Mouse (Mus musculus) megakaryocyte, embryonic 14.5 days (primary cell): ENCODE results near the gene Notum. TPM values are rescaled to one million over a fixed set of nuclear protein-coding genes. Genes with fewer than 3 reads are reported as not detected.

ENCODE experiments used
- H3K27me3 ChIP-seq: replicated peaks from 2 replicates; pipeline ENCODE3; 2012; ENCODE audit warnings: inconsistent platforms
- H3K36me3 ChIP-seq: replicated peaks from 2 replicates; pipeline ENCODE3; 2012; ENCODE audit warnings: low read length, inconsistent platforms, mixed read lengths
- H3K4me1 ChIP-seq: 2 replicates; pipeline ENCODE4 v1.6.1; 2012; ENCODE audit warnings: inconsistent platforms
- H3K4me3 ChIP-seq: replicated peaks from 2 replicates; pipeline ENCODE3; 2012; ENCODE audit warnings: moderate library complexity, mild to moderate bottlenecking, inconsistent platforms
- H3K9me3 ChIP-seq: 2 replicates; pipeline ENCODE4 v1.6.1; 2012; ENCODE audit warnings: inconsistent platforms
- FLI1 ChIP-seq: IDR thresholded peaks from 2 replicates; pipeline ENCODE4 v1.6.1; 2012; ENCODE audit warnings: low read length, inconsistent platforms, mixed read lengths
- GATA1 ChIP-seq: IDR thresholded peaks from 3 replicates; pipeline ENCODE4 v1.6.1; 2012; ENCODE audit warnings: mixed read lengths, low read length, inconsistent platforms, borderline replicate concordance
- polyA plus RNA-seq: library from polyadenylated mRNA; stranded (reverse); fragments of >175 nt; gene quantifications from 2 replicates; pipeline ENCODE4 v1.2.3, GENCODE M21; 2012; ENCODE audit warnings: low replicate concordance; ENCODE audit not compliant: insufficient read depth

Gene Notum
- polyA plus RNA-seq, 1 experiment, result 0.46 TPM

- Histone ChIP-seq H3K36me3 (peaks cover 99% of the 10 kb centered on the region), H3K4me3 (no peak overlapping the region), H3K27me3 (no peaks in the 10 kb centered on the region), H3K4me1 (peaks cover 33% of the 10 kb centered on the region), H3K9me3 (no peaks in the 10 kb centered on the region)
- TF ChIP-seq GATA1 (no peak), FLI1 (no peak)
These were observed 35.6 kb upstream of the Notum start for GRCm38 (mm10) chr11:120696568-120696967.

DNA sequence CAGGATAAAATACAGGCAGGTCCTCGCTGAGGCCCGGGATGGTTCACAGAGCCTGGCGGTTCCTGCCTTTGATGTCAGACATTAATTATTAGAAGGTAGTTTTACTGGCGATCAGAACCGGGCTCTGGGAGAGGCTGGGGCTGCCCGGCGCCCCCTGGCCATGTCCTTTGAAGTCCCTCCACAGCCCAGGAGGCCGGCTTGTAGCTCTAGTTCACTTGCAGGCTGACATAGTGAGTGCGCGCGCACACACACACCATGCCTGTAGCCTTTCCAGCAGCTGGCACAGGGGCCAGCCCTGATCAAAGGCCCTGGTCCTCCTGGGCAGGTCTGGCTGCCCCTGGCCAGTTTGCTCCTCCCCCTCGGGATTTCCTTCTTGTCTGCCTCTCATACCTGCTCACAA, 34.7 kb upstream of the Notum start:
- Histone ChIP-seq H3K36me3 (peaks cover 96% of the 10 kb centered on the region), H3K9me3 (no peaks in the 10 kb centered on the region), H3K27me3 (no peaks in the 10 kb centered on the region), H3K4me1 (peaks cover 28% of the 10 kb centered on the region), H3K4me3 (no peak overlapping the region)
- no peak for TF ChIP-seq GATA1
- TF ChIP-seq FLI1, result no peak

DNA sequence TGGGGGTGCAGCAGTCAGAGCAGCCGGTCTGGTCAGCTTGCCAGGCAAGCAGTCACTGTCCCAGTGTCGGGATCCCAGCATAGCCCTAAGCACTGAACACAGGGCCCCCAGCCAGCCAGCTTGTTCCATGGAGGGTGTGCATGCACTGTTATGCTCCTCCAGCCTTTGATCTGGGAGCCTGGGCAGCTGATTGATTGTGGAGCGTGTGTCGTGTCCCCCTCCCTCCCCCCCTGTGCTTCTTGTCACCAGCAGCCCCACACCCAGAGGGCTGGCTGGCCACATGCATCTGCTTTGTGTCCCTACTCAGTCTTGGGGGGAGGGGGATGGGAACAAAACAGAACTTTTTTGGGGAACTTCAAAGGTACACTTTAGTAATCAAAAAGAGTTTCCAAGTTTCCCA, 34.2 kb upstream of the Notum start:
- Histone ChIP-seq H3K27me3 (no peaks in the 10 kb centered on the region), H3K4me3 (no peak overlapping the region), H3K36me3 (peaks cover 96% of the 10 kb centered on the region), H3K9me3 (no peaks in the 10 kb centered on the region), H3K4me1 (peaks cover 28% of the 10 kb centered on the region)
- no peak for TF ChIP-seq FLI1
- TF ChIP-seq GATA1, result no peak

DNA sequence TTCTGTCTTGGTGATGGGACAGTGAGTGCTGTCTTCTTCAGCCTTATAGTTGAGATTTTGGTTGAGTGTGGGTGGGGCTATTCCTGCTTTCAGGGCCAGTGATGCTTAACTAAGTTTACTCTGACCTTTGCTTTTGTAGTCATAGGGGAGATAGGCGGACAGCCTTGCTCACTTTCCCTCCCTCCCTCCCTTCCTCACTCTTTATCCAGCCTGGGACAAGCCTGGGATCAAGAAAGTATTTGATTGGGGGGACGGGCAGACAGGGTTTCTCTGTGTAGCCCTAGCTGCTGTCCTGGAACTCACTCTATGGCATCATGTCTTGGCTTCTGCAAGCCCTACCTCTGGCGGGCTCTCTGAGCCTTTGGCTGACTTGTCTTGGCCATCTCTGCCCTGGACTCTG, 32.5 kb upstream of the Notum start:
- no peaks in the 10 kb centered on the region for H3K27me3 ChIP-seq
- no peak for TF ChIP-seq GATA1
- TF ChIP-seq FLI1, result no peak
- peaks cover 31% of the 10 kb centered on the region for H3K4me1 ChIP-seq
- H3K36me3 ChIP-seq, result peaks cover 95% of the 10 kb centered on the region
- H3K4me3 ChIP-seq, result no peak overlapping the region
- no peaks in the 10 kb centered on the region for H3K9me3 ChIP-seq

- peaks cover 95% of the 10 kb centered on the region for H3K36me3 ChIP-seq
- no peaks in the 10 kb centered on the region for H3K9me3 ChIP-seq
- no peak for TF ChIP-seq FLI1
- no peak for TF ChIP-seq GATA1
- peaks cover 29% of the 10 kb centered on the region for H3K4me1 ChIP-seq
- no peak overlapping the region for H3K4me3 ChIP-seq
- H3K27me3 ChIP-seq, result no peaks in the 10 kb centered on the region
These were observed 31.6 kb upstream of the Notum start for GRCm38 (mm10) chr11:120692471-120693011.

DNA sequence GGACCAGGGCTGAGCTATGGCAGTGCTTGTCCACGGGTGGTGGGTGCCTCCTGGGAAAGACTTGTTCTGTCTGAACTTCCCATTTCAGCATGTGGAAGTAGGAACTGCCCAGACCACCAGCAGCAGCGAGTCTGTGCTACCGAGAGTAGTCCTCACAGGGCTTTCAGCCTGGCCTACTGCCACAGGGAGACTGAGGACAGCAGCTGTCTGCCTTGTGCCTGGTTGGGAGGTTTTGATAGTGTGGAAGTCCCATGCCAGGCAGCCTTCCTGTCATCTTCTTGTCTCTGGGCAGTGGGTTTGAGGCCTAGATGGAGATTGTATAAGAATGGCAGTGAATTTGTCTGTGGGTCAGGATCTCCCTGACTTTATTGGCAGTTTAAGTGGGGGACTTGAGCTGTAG, 28.4 kb upstream of the Notum start:
- Histone ChIP-seq H3K4me3 (no peak overlapping the region), H3K4me1 (peaks cover 33% of the 10 kb centered on the region), H3K9me3 (no peaks in the 10 kb centered on the region), H3K36me3 (peaks cover 94% of the 10 kb centered on the region), H3K27me3 (no peaks in the 10 kb centered on the region)
- TF ChIP-seq GATA1 (no peak), FLI1 (no peak)

- Histone ChIP-seq H3K27me3 (no peaks in the 10 kb centered on the region), H3K9me3 (no peaks in the 10 kb centered on the region), H3K4me3 (no peak overlapping the region), H3K36me3 (peaks cover 92% of the 10 kb centered on the region), H3K4me1 (peaks cover 42% of the 10 kb centered on the region)
- TF ChIP-seq FLI1, result no peak
- TF ChIP-seq GATA1, result no peak
These were observed 25.8 kb upstream of the Notum start for GRCm38 (mm10) chr11:120686650-120687272.

DNA sequence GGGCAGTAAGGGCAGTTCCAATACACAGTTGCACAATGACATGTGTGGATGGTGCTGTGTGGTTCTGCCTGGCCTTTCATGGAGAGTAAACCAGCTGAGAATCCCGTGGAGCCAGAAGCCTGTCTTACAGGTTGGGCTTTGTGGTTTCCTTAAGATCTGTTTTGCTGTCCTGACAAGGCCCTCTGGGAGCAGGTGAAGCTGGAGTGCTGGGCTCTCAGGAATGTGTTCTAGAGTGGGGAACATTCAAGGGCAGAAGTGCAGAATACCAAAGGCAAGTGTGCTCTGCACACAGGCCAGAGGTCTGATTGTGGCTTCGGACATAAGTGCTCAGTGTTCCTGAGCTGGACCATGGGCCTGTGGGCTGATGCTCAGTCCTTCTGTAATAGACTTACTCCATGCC, 23.7 kb upstream of the Notum start:
- no peak overlapping the region for H3K4me3 ChIP-seq
- peaks cover 93% of the 10 kb centered on the region for H3K36me3 ChIP-seq
- peaks cover 37% of the 10 kb centered on the region for H3K4me1 ChIP-seq
- no peak for TF ChIP-seq FLI1
- TF ChIP-seq GATA1, result no peak
- no peaks in the 10 kb centered on the region for H3K27me3 ChIP-seq
- no peaks in the 10 kb centered on the region for H3K9me3 ChIP-seq

DNA sequence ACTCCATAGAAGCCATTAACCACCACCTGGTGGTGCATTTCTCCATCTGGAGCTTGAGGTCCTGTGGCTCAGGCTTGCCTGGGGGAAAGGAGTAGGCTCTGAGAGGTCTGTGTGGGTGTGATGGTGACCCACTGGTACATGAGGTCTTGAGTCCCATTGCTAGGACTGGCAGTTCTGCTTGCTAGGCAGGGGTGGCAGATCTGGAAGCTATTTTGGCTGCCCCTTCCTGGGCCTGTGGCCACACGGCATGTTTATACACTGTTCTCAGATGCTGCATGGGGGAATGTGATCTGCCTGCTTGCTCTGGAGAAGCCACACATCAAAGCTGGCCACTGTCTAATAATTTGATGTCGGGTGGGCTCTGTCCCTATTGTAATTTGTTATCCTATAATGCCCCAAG, 23.1 kb upstream of the Notum start:
- Histone ChIP-seq H3K27me3 (no peaks in the 10 kb centered on the region), H3K4me3 (no peak overlapping the region), H3K36me3 (peaks cover 93% of the 10 kb centered on the region), H3K4me1 (peaks cover 37% of the 10 kb centered on the region), H3K9me3 (no peaks in the 10 kb centered on the region)
- TF ChIP-seq GATA1 (no peak), FLI1 (no peak)

DNA sequence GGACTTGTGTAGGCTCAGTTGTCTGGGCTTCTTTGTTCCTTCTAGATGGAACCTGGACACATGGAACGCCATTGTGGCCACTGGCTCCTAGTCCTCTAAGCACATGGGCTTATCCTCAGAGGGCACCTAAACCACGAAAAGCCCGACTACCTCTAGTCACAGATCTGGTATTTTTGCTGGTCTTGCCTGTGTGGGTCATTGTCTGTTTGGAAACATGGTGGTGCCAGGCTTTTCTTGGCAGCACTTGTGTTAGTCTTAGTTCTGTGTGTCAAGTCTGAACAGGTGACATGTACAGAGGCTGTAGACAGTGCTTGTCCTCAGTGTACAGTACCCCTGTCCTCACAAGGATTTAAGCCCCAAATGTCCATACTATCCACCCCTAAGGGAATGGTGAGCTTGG, 22.6 kb upstream of the Notum start:
- peaks cover 37% of the 10 kb centered on the region for H3K4me1 ChIP-seq
- peaks cover 93% of the 10 kb centered on the region for H3K36me3 ChIP-seq
- no peak overlapping the region for H3K4me3 ChIP-seq
- no peaks in the 10 kb centered on the region for H3K27me3 ChIP-seq
- no peaks in the 10 kb centered on the region for H3K9me3 ChIP-seq
- TF ChIP-seq GATA1 (no peak), FLI1 (no peak)

DNA sequence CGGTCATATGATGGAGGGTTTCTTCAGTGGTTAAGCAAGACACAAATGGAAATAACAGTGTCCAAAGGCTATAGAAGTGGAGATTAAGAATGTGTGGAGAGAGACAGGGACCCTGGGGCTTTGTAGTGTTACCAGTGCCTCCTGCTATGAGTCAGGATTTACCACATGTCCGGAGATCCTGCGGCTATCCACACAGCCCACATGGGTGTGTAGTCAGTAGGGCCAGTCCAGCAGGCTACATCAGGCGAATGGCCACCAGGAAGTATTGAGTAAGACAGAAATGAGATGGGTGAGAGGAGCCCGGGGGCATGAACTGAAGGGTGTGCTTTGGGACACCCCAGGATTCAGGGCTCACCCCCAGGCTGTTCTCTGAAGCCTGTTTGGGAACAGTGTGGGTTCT, 21.7 kb upstream of the Notum start:
- Histone ChIP-seq H3K9me3 (no peaks in the 10 kb centered on the region), H3K36me3 (peaks cover 93% of the 10 kb centered on the region), H3K4me3 (no peak overlapping the region), H3K27me3 (no peaks in the 10 kb centered on the region), H3K4me1 (peaks cover 40% of the 10 kb centered on the region)
- no peak for TF ChIP-seq FLI1
